Mouse (Mus musculus): ENCODE results near the gene Zfp454.

GRCm38 (mm10) chr11:50897359-50897758, 9.9 kb upstream of the Zfp454 start:
- no peak for TF ChIP-seq POLR2A (IDR thresholded peaks at IDR 0.05; ENCODE audit: insufficient read length, low read depth)
- no peak for TF ChIP-seq USF1 (IDR thresholded peaks at IDR 0.05; ENCODE audit: low read depth)
- TF ChIP-seq CEBPB (IDR thresholded peaks at IDR 0.05; ENCODE audit: insufficient read depth, poor library complexity, severe bottlenecking) = no peak
- TF ChIP-seq POLR2AphosphoS2 (IDR thresholded peaks at IDR 0.05; ENCODE audit: insufficient read length, low read depth) = no peak
- TF ChIP-seq TCF12 (IDR thresholded peaks at IDR 0.05; ENCODE audit: insufficient read depth, poor library complexity, severe bottlenecking) = no peak
- TF ChIP-seq MYOG (IDR thresholded peaks at IDR 0.05; ENCODE audit: control insufficient read depth in 1 of 3, insufficient read depth in 1 of 3, insufficient read length in 2 of 3, low read depth in 2 of 3) = no peak
- TF ChIP-seq REST (IDR thresholded peaks at IDR 0.05; ENCODE audit: insufficient read depth, insufficient read length) = no peak
- TF ChIP-seq SRF (IDR thresholded peaks at IDR 0.05; ENCODE audit: control insufficient read depth, insufficient read length, low read depth) = no peak
- TF ChIP-seq E2F4 (IDR thresholded peaks at IDR 0.05; ENCODE audit: insufficient read depth) = no peak
- TF ChIP-seq MAX (IDR thresholded peaks at IDR 0.05; ENCODE audit: low read depth) = no peak
- TF ChIP-seq MYOD1 (IDR thresholded peaks at IDR 0.05; ENCODE audit: control insufficient read depth in 1 of 3, insufficient read length in 2 of 3, low read depth in 2 of 3) = no peak
- TF ChIP-seq TCF3 (IDR thresholded peaks at IDR 0.05; ENCODE audit: insufficient read length, low read depth) = no peak

Data from myocyte (in vitro differentiated cells).